Mouse (Mus musculus) gastrocnemius, postnatal 14 days (tissue): ENCODE measurements at regions not wholly inside any gene's neighbourhood (a gene's known extent, or its start where the extent isn't known, plus 50 kb on each side); places are given as distances from the start of the nearest gene placed in this dataset.
"Not testable (repeated sequence)": the region's sequence is repeated elsewhere in the genome, so short reads cannot be mapped to it uniquely, and the experiment has no call there.

Experiments used
- DNase-seq: peaks from one replicate; pipeline ENCODE4 v3.0.0; 2021; ENCODE audit warnings: mixed read lengths
- intact Hi-C: fragments of 180-260 bp; cut with DNase I; formaldehyde crosslinking; loops from one replicate; pipeline ENCODE4 v1.15.1; 2025; ENCODE audit warnings: low total_unique reads

DNA sequence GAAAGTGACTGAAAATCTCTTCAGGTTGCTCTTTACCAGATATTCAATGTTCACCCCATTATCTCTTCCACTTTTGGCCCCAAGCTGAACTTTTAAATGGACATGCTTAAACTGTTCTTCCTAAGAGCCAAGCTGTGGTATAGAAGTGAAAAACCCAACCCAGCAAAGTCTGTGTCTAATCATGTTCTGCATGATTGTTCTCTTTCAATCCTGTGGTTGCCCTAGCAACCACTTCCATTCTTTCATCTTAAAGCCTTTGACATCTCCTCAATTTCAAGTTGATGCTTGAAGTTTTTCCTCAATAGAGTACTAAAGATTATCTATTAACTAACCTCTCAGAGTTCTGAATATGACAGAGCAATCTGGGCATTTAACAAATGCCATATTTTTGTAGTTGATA is 75.6 kb upstream of the Trim24 start:
- no peak for DNase-seq

DNA sequence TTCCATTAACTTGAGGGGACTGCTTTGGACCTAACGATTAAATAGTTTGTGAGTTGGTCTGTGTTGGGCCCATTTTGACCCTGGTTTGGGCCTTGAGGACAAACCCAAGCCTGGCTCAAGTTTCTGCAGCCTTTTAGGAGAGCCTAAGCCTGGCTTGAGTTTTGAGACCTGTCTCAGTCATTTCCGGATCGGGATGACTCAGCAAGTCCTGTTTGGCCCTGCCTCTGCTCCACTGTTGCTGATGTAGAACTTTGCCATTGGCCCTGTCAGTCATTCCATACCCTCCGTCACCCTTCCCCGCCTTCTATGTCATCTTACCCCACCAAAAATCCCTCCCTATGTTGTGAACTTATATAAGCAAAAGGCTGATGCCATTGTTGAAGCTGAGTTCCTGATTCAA is 67.4 kb upstream of the Trim24 start:
- intact Hi-C loops = no loop called here
- DNase-seq = no peak

More for the DNA sequence above, 75.6 kb upstream of the Trim24 start:
- intact Hi-C loops = no loop called here

- DNase-seq, intact Hi-C loops: not testable (repeated sequence)
Observed at GRCm38 (mm10) chr6:37805896-37806295, 64.7 kb upstream of the Trim24 start.

DNA sequence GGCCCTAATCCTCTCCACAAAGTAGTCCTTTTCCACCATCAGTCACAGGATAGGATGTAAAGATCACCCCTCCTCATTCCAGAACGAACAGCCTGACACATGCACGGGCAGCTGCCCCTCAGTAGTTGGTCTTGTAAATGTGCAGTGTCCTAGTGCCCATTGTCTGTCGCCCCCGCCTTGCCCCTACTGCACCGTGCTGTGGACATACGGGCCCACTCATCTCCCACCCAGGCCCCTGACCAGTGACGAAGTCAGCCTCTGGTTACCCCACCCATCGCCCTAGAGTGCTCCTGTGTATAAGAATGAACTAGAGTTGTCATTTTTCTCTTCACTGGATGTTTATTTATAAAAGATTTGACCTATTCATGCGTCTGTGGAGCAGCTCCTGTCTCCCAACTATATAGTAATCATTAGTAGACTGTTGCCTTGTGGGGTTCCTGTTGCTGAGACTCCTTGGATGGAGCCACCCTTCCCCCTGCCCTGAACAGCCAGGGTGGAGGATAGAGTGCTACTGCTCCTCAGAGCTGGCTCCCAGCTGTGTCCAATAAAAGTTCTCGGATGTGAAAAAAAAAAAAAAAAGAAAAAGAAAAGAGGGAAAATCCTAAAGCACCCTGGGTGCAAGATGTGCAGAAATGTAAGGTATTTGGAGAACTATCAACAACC is 64.0 kb upstream of the Trim24 start:
- intact Hi-C loops = not testable (repeated sequence)

DNA sequence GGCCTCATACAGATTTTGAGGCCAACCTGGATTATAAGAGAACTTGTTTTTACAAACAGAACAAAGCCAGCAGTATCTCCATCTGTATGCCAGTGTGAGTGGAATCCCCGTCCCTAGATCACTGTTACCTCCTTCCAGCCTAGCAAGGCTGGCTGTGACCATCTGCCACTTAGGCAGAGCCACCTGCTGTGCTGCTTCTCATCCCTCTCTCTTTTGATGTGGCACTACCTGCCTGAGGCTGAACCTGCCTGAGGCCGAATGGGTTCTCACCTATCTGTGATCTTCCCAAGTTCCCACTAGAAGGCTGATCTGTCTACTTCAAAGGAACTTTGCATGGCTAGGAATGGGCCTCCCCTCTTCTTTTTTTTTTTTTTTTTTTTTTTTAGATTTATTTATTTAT is 55.4 kb upstream of the Trim24 start:
- DNase-seq, intact Hi-C loops: not testable (repeated sequence)

More for the DNA sequence above, 64.0 kb upstream of the Trim24 start:
- DNase-seq = not testable (repeated sequence)
